8 mouse cellular contexts compared by ENCODE assay signal in the genomic region with DNA sequence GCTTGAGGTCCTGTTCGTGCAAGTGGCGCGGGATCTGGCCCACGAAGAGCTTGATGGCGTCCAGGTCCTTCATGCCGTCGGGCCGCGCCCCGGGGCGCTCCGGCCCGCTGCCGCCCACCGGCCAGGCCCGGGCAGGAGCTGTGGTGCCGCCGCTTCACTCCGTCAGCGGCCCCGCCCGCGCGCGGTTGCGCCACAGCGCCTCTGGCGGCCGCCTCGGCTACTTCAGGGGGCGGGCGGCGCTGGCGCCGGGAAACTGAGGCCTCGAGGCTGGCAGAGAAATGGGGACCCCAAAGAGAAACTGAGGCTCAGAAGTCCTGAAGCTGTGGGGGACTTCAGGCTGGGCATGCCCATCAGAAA. TPM values are rescaled to one million over a fixed set of nuclear protein-coding genes. Genes with fewer than 3 reads are reported as not detected.
DNase-seq lines count a peak whose midpoint lies in the region; ATAC-seq and TF ChIP-seq lines count a peak whose summit lies in the region.

TSS of gene Celf5 (minus strand) at position 177 of the 357 bp plus-strand sequence.

- peaks cover 4% of the 10 kb centered on the region for H3K36me3 ChIP-seq in thymus, adult 2 months (ENCODE audit: control insufficient read depth, insufficient read depth, low read length)
- H3K36me3 ChIP-seq in forebrain, embryonic 16.5 days (ENCODE audit: control insufficient read depth, insufficient read depth): peaks cover 11% of the 10 kb centered on the region
- H3K36me3 ChIP-seq in intestine, embryonic 15.5 days: peaks cover 10% of the 10 kb centered on the region; the same call in 1 of the 2 replicates
- H3K36me3 ChIP-seq in liver, adult 2 months (ENCODE audit: control insufficient read depth, insufficient read depth, low read length): 0 out of 2 replicates have a peak, but pooled peaks cover 2% of the 10 kb centered on the region
- H3K36me3 ChIP-seq in midbrain, embryonic 16.5 days (ENCODE audit: control insufficient read depth, insufficient read depth, low read length): peaks cover 11% of the 10 kb centered on the region

- peaks cover 5% of the 10 kb centered on the region; the same call in 1 of the 2 replicates for H3K27me3 ChIP-seq in thymus, adult 2 months (ENCODE audit: control insufficient read depth, insufficient read depth, low read length)
- H3K27me3 ChIP-seq in forebrain, embryonic 16.5 days (replicated peaks; ENCODE audit: control insufficient read depth, insufficient read depth, low read length): no peaks in the 10 kb centered on the region
- peaks cover 23% of the 10 kb centered on the region for H3K27me3 ChIP-seq in intestine, embryonic 15.5 days (replicated peaks)
- H3K27me3 ChIP-seq in liver, adult 2 months (ENCODE audit: control insufficient read depth, insufficient read depth, low read length): peaks cover 13% of the 10 kb centered on the region; the same call in 1 of the 2 replicates
- H3K27me3 ChIP-seq in midbrain, embryonic 16.5 days (ENCODE audit: control insufficient read depth, insufficient read depth, low read depth, low read length): no peaks in the 10 kb centered on the region

- H3K4me2 ChIP-seq in forebrain, embryonic 16.5 days (ENCODE audit: low read length): peak within 1 kb of the TSS; percentile 55
- peak within 1 kb of the TSS; percentile 85 for H3K4me2 ChIP-seq in intestine, embryonic 15.5 days (replicated peaks)
- H3K4me2 ChIP-seq in midbrain, embryonic 16.5 days (ENCODE audit: low read length): peak within 1 kb of the TSS; percentile 83

- no peak within 1 kb of the TSS for H3K27ac ChIP-seq in thymus, adult 2 months (ENCODE audit: control insufficient read depth, insufficient read depth, low read length)
- peak within 1 kb of the TSS; percentile 65 for H3K27ac ChIP-seq in forebrain, embryonic 16.5 days (ENCODE audit: low read length)
- H3K27ac ChIP-seq in intestine, embryonic 15.5 days: no peak within 1 kb of the TSS
- no peak within 1 kb of the TSS for H3K27ac ChIP-seq in liver, adult 2 months (replicated peaks; ENCODE audit: insufficient read depth, low read depth, low read length)
- H3K27ac ChIP-seq in midbrain, embryonic 16.5 days (ENCODE audit: low read length): peak within 1 kb of the TSS; percentile 89

- peak; percentile 70 for ATAC-seq in forebrain, embryonic 16.5 days
- ATAC-seq in intestine, embryonic 15.5 days: peak; percentile 82
- peak; percentile 62 for ATAC-seq in midbrain, embryonic 16.5 days

- peak within 1 kb of the TSS; percentile 41 for H3K4me3 ChIP-seq in thymus, adult 2 months (ENCODE audit: control insufficient read depth, insufficient read depth, low read length)
- H3K4me3 ChIP-seq in forebrain, embryonic 16.5 days (replicated peaks; ENCODE audit: low read length): peak within 1 kb of the TSS; percentile 60
- H3K4me3 ChIP-seq in intestine, embryonic 15.5 days (replicated peaks): peak within 1 kb of the TSS; percentile 46
- peak within 1 kb of the TSS; percentile 56 for H3K4me3 ChIP-seq in liver, adult 2 months (ENCODE audit: insufficient read depth, low read depth, low read length)
- H3K4me3 ChIP-seq in midbrain, embryonic 16.5 days (ENCODE audit: low read depth, low read length): peak within 1 kb of the TSS; percentile 66

- no peak for TF ChIP-seq POLR2A in thymus, adult 2 months (IDR thresholded peaks at IDR 0.05; ENCODE audit: control insufficient read depth, extremely low read depth, insufficient read depth, low read length, poor library complexity)
- TF ChIP-seq POLR2A in liver, adult 2 months (IDR thresholded peaks at IDR 0.05; ENCODE audit: extremely low read depth, insufficient read depth, low read length): no peak

- peak; percentile 98 for TF ChIP-seq CTCF in thymus, adult 2 months (IDR thresholded peaks at IDR 0.05; ENCODE audit: borderline replicate concordance, control insufficient read depth, extremely low read depth, insufficient read depth, low read length, poor library complexity)
- TF ChIP-seq CTCF in liver, adult 2 months (IDR thresholded peaks at IDR 0.05; ENCODE audit: low read depth, low read length): peak; percentile 72

- H3K9ac ChIP-seq in forebrain, embryonic 16.5 days (replicated peaks; ENCODE audit: low read depth, low read length): peak within 1 kb of the TSS; percentile 76
- peak within 1 kb of the TSS; percentile 55 for H3K9ac ChIP-seq in intestine, embryonic 15.5 days
- peak within 1 kb of the TSS; percentile 75 for H3K9ac ChIP-seq in liver, adult 2 months (ENCODE audit: low read depth, low read length)
- peak within 1 kb of the TSS; percentile 96 for H3K9ac ChIP-seq in midbrain, embryonic 16.5 days (ENCODE audit: low read depth, low read length)

- H3K79me2 ChIP-seq in liver, adult 2 months (ENCODE audit: control insufficient read depth, insufficient read depth, low read length): no peaks in the 10 kb centered on the region

- 0 out of 2 replicates have a peak, but pooled peaks cover 8% of the 10 kb centered on the region for H3K4me1 ChIP-seq in thymus, adult 2 months (replicated peaks; ENCODE audit: control insufficient read depth, insufficient read depth, low read length)
- peaks cover 37% of the 10 kb centered on the region for H3K4me1 ChIP-seq in forebrain, embryonic 16.5 days (replicated peaks; ENCODE audit: control insufficient read depth, insufficient read depth, low read length)
- H3K4me1 ChIP-seq in intestine, embryonic 15.5 days (replicated peaks): 0 out of 2 replicates have a peak, but pooled peaks cover 8% of the 10 kb centered on the region
- H3K4me1 ChIP-seq in liver, adult 2 months (ENCODE audit: control insufficient read depth, insufficient read depth, low read length): no peaks in the 10 kb centered on the region; the same call in 1 of the 2 replicates
- peaks cover 46% of the 10 kb centered on the region for H3K4me1 ChIP-seq in midbrain, embryonic 16.5 days (ENCODE audit: control insufficient read depth, insufficient read depth, low read length)

- 1% methylated on average over 35 of the region's 36 CpGs for WGBS in thymus, adult 2 months
- under 1% methylated on average over 36 of the region's 36 CpGs for WGBS in forebrain, embryonic 16.5 days
- under 1% methylated on average over 36 of the region's 36 CpGs for WGBS in intestine, embryonic 15.5 days
- under 1% methylated on average over 36 of the region's 36 CpGs for WGBS in liver, adult 2 months
- under 1% methylated on average over 33 of the region's 36 CpGs for WGBS in midbrain, embryonic 16.5 days

- peak; percentile 66 for DNase-seq in thymus, adult 2 months
- DNase-seq in thymus, adult 18-20 months: no peak
- DNase-seq in cerebellum, adult 11-12 months: peak; percentile 70
- no peak for DNase-seq in liver, adult 2 months (ENCODE audit: extremely low read depth, low read depth, low spot score)
- peak; percentile 61 for DNase-seq in thymus, postnatal 0 days (ENCODE audit: low spot score)

- no peaks in the 10 kb centered on the region for H3K9me3 ChIP-seq in forebrain, embryonic 16.5 days (ENCODE audit: control insufficient read depth, low read length)
- H3K9me3 ChIP-seq in intestine, embryonic 15.5 days: no peaks in the 10 kb centered on the region
- H3K9me3 ChIP-seq in midbrain, embryonic 16.5 days (replicated peaks; ENCODE audit: control insufficient read depth, low read length, poor library complexity, severe bottlenecking): no peaks in the 10 kb centered on the region

RNA-seq across cellular contexts. Expression of gene Celf5, which starts in this region (rescaled TPM):
- polyA plus RNA-seq in thymus, adult 2 months (2012; rRNA removed): 4.3 and 5.1 TPM in 2 replicates
- polyA plus RNA-seq in forebrain, embryonic 16.5 days (2015; fragmentation: Nextera tagmentation; extraction: Ambion mirVana): 75.3 and 93.0 TPM in 2 replicates
- polyA plus RNA-seq in intestine, embryonic 15.5 days (2015; fragmentation: Nextera tagmentation; extraction: Ambion mirVana): 1.7 TPM in 2 replicates
- not detected in 2 replicates for total RNA-seq in liver, adult 2 months (2014; rRNA removed)
- polyA plus RNA-seq in liver, adult 2 months (2012; rRNA removed): not detected in 2 replicates
- 88.3 and 103 TPM in 2 replicates for polyA plus RNA-seq in midbrain, embryonic 16.5 days (2015; fragmentation: Nextera tagmentation; extraction: Ambion mirVana)
- 0.04 and 0.25 TPM in 2 replicates for polyA plus RNA-seq in thymus, postnatal 0 days (2015; fragmentation: Nextera tagmentation; extraction: Ambion mirVana)

Comparison
In these comparisons a context has a peak if more than half of its experiments do, and no peak if none do; other contexts are left out.
1. RNA of gene Celf5 (polyA plus RNA-seq): 75.3 to 93.0 TPM in forebrain, embryonic 16.5 days and 88.3 to 103 TPM in midbrain, embryonic 16.5 days; 4.3 to 5.1 TPM in thymus, adult 2 months, 1.7 TPM in intestine, embryonic 15.5 days, 0.04 to 0.25 TPM in thymus, postnatal 0 days and not detected in liver, adult 2 months; every median in the first group is over 10 times any median in the second.
2. DNase-seq: peak in thymus, adult 2 months (single experiment) and cerebellum, adult 11-12 months (single experiment); none in thymus, adult 18-20 months (0 of 2) and liver, adult 2 months (single experiment).
3. Peak in DNase-seq in thymus, postnatal 0 days; RNA of the gene not detected or under 1 TPM.
4. H3K27ac ChIP-seq: peak in forebrain, embryonic 16.5 days (single experiment) and midbrain, embryonic 16.5 days (single experiment); none in thymus, adult 2 months (single experiment), intestine, embryonic 15.5 days (single experiment) and liver, adult 2 months (single experiment).
5. Peak in every context shown above with its lines, with median percentiles within 50 percentile points of each other: H3K4me3 ChIP-seq, ATAC-seq, H3K4me2 ChIP-seq and H3K9ac ChIP-seq.